In genomic region chr6:140375671-140376070, GRCm38 (mm10) we compare ENCODE assay signal across 27 mouse cellular contexts.
"Had no signal": no experiment of that assay in that cellular context is flagged by ENCODE, and none has a peak within 500 bp of the region (broad histone marks: within the 10 kb centered on the region; RNA-seq: fewer than 3 reads in every experiment).

No protein-coding gene starts in this region.

- H3K4me3 ChIP-seq: gastrocnemius, adult 2 months; heart, adult 2 months; heart, embryonic 12.5 days; hindbrain, embryonic 10.5 days; hindbrain, embryonic 12.5 days; intestine, embryonic 15.5 days; kidney, embryonic 15.5 days; layer of hippocampus, adult 2 months; left cerebral cortex, adult 2 months; limb, embryonic 13.5 days; limb, embryonic 15.5 days; liver, embryonic 12.5 days had no signal

- DNase-seq: gastrocnemius, adult 2 months; gastrocnemius, postnatal 10 days; gastrocnemius, postnatal 25 days; heart, adult 2 months; heart, postnatal 10 days; heart, postnatal 4 days; kidney, adult 18-20 months; kidney, adult 9 months; kidney, postnatal 25 days; kidney, postnatal 4 days; left cerebral cortex, postnatal 4 days had no signal

- H3K27me3 ChIP-seq: heart, embryonic 12.5 days; hindbrain, embryonic 12.5 days; intestine, embryonic 15.5 days; kidney, embryonic 15.5 days; limb, embryonic 13.5 days; limb, embryonic 15.5 days; liver, embryonic 12.5 days had no signal

- ATAC-seq: hindbrain, embryonic 16.5 days; inflammation-experienced regulatory T-cells, adult 6 months; intestine, embryonic 15.5 days; intestine, postnatal 0 days; liver, embryonic 12.5 days had no signal

- H3K9me3 ChIP-seq: heart, embryonic 12.5 days; hindbrain, embryonic 10.5 days; hindbrain, embryonic 12.5 days; intestine, embryonic 15.5 days; kidney, embryonic 15.5 days; limb, embryonic 13.5 days; limb, embryonic 15.5 days; liver, embryonic 12.5 days had no signal

- H3K36me3 ChIP-seq: heart, embryonic 12.5 days; hindbrain, embryonic 10.5 days; hindbrain, embryonic 12.5 days; intestine, embryonic 15.5 days; kidney, embryonic 15.5 days; limb, embryonic 13.5 days; limb, embryonic 15.5 days; liver, embryonic 12.5 days had no signal

- H3K27ac ChIP-seq: gastrocnemius, adult 2 months; heart, adult 2 months; hindbrain, embryonic 10.5 days; hindbrain, embryonic 12.5 days; hindbrain, embryonic 14.5 days; intestine, embryonic 15.5 days; kidney, embryonic 15.5 days; kidney, postnatal 0 days; layer of hippocampus, adult 2 months; left cerebral cortex, adult 2 months; limb, embryonic 13.5 days; limb, embryonic 15.5 days; liver, embryonic 12.5 days; liver, embryonic 14.5 days had no signal

- H3K4me1 ChIP-seq: heart, embryonic 12.5 days; hindbrain, embryonic 10.5 days; hindbrain, embryonic 12.5 days; kidney, embryonic 15.5 days; limb, embryonic 15.5 days; liver, embryonic 12.5 days had no signal
